Mouse (Mus musculus) bone marrow, adult 2 months (tissue): Measurements from ENCODE around the gene Prkcb. TPM values are rescaled to one million over a fixed set of nuclear protein-coding genes. Genes with fewer than 3 reads are reported as not detected.

ENCODE experiments used
- H3K27ac ChIP-seq: fragments of 200-500 bp; 2 replicates; pipeline ENCODE4 v1.5.1; 2012; ENCODE audit warnings: low read depth, mild to moderate bottlenecking, control low read depth, inconsistent platforms, low read length; ENCODE audit not compliant: control insufficient read depth, poor library complexity, insufficient read depth
- H3K4me1 ChIP-seq: fragments of 200-500 bp; 2 replicates; pipeline ENCODE4 v1.6.1; 2011; ENCODE audit warnings: low read length; ENCODE audit not compliant: control insufficient read depth, insufficient read depth
- H3K4me3 ChIP-seq: fragments of 200-500 bp; replicated peaks from 2 replicates; pipeline ENCODE3; 2011; ENCODE audit warnings: mild to moderate bottlenecking, low read depth, low read length, control low read depth; ENCODE audit not compliant: control insufficient read depth
- CTCF ChIP-seq: fragments of 200-500 bp; IDR thresholded peaks from 2 replicates; pipeline ENCODE4 v1.5.1; 2011; ENCODE audit warnings: low read length, control low read depth; ENCODE audit not compliant: control insufficient read depth, insufficient read depth
- POLR2A ChIP-seq: fragments of 200-500 bp; IDR thresholded peaks from 2 replicates; pipeline ENCODE4 v1.6.1; 2011; ENCODE audit warnings: low read depth, mild to moderate bottlenecking, control low read depth, low read length, borderline replicate concordance; ENCODE audit not compliant: control insufficient read depth
- WGBS: fragments of 180-500 bp; shearing (Covaris S2); methylation state at CpG from one replicate; pipeline ENCODE4 v1.1.7; 2018; 5-methylcytosine and 5-hydroxymethylcytosine counted together
- polyA plus RNA-seq: library from polyadenylated mRNA; stranded (reverse); fragments of >200 nt; gene quantifications from 2 replicates; pipeline ENCODE4 v1.2.4, GENCODE M21; 2011; ENCODE audit warnings: low replicate concordance; ENCODE audit not compliant: missing spikeins, insufficient read depth, insufficient read length

Gene Prkcb
- polyA plus RNA-seq, 1 experiment = 115 TPM

GRCm38 (mm10) chr7:122433377-122433776 is 144.8 kb downstream of the Prkcb start:
- H3K4me1 ChIP-seq = no peaks in the 10 kb centered on the region
- no peak overlapping the region for H3K4me3 ChIP-seq
- TF ChIP-seq CTCF = no peak
- no peak for TF ChIP-seq POLR2A
- no peak overlapping the region for H3K27ac ChIP-seq
- WGBS = 65% methylated on average over 5 of the region's 5 CpGs

GRCm38 (mm10) chr7:122434941-122435340 is 146.4 kb downstream of the Prkcb start:
- Histone ChIP-seq H3K4me1 (no peaks in the 10 kb centered on the region), H3K27ac (no peak overlapping the region), H3K4me3 (no peak overlapping the region)
- TF ChIP-seq CTCF = no peak
- TF ChIP-seq POLR2A = no peak
- WGBS = 84% methylated on average over 4 of the region's 4 CpGs

DNA sequence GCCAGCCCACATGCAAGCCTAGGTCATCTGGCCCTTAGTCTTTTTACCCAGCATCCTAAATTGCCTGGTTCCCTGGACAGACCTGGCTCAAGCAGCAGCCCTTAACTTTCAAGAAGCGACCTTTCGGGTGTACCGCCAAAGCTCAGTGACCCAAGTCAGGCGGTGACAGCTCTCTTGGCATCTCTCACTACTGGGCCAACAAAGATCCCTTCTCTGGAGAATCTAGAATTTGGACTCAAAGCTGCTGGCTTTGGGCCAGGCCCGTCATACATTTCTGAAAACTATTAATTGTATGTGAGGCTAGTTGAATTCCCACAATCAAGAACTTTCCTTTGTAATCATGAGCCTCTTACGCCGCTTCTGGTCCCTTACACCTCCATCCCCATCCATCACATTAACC is 147.0 kb downstream of the Prkcb start:
- 94% methylated on average over 7 of the region's 7 CpGs for WGBS
- TF ChIP-seq POLR2A (no peak), CTCF (no peak)
- H3K27ac ChIP-seq = no peak overlapping the region
- no peaks in the 10 kb centered on the region for H3K4me1 ChIP-seq
- H3K4me3 ChIP-seq = no peak overlapping the region

- H3K27ac ChIP-seq = no peak overlapping the region
- no peak for TF ChIP-seq CTCF
- no peak for TF ChIP-seq POLR2A
- no peak overlapping the region for H3K4me3 ChIP-seq
- H3K4me1 ChIP-seq = no peaks in the 10 kb centered on the region
- WGBS = 90% methylated on average over 1 of the region's 1 CpGs
These were observed 148.8 kb downstream of the Prkcb start for GRCm38 (mm10) chr7:122437390-122437789.

DNA sequence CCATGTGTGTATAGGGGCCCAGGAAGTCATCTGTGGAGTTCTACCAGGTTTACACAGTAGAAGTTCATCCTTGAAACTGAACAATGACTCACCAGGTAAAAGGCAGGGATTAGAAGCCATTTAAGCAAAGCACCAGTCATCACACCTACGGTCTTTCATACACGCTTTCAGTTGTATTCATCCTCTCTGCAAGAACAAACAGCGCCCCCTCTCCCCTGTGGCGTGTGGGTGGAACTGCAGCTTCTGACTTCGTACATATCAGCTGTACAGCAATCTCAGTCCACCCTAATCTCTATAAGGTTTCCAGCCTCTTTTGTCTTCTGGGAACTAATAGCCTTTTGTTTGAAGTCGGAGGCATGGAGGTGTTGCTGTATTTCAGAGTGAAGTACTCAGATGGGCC is 156.5 kb downstream of the Prkcb start:
- WGBS = 61% methylated on average over 6 of the region's 6 CpGs
- no peaks in the 10 kb centered on the region; the same call in 1 of the 2 replicates for H3K4me1 ChIP-seq
- H3K4me3 ChIP-seq = no peak overlapping the region
- TF ChIP-seq CTCF (peak; percentile 86), POLR2A (no peak)
- no peak overlapping the region for H3K27ac ChIP-seq

DNA sequence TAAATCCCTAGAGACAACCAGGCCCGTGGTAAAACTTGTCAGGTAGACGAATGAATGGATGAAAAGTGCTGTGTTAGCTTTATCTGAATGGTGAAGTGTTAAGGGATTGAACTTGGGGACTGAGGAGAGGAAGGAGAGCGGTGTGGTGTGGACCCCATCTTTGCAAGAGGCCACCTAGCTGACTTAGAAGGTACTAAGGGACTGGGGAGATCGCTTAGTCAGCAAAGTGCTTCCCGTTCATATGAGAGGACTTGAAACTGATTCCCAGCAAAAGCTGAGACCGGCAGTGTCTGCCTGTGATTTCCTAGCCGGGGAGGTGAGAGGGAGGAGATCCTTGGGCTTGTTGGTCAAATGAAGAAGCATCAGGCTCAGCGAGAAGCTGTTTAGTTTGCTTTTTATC is 164.1 kb downstream of the Prkcb start:
- H3K4me3 ChIP-seq = no peak overlapping the region
- H3K27ac ChIP-seq = no peak overlapping the region
- peaks cover 2% of the 10 kb centered on the region; the same call in 1 of the 2 replicates for H3K4me1 ChIP-seq
- 70% methylated on average over 8 of the region's 8 CpGs for WGBS
- TF ChIP-seq POLR2A (no peak), CTCF (no peak)

GRCm38 (mm10) chr7:122459203-122459965 is 170.8 kb downstream of the Prkcb start:
- TF ChIP-seq POLR2A (no peak), CTCF (peak; percentile 87)
- peaks cover 3% of the 10 kb centered on the region for H3K4me1 ChIP-seq
- no peak overlapping the region for H3K4me3 ChIP-seq
- H3K27ac ChIP-seq = peak overlapping the region; percentile 80
- WGBS = 31% methylated on average over 9 of the region's 9 CpGs

DNA sequence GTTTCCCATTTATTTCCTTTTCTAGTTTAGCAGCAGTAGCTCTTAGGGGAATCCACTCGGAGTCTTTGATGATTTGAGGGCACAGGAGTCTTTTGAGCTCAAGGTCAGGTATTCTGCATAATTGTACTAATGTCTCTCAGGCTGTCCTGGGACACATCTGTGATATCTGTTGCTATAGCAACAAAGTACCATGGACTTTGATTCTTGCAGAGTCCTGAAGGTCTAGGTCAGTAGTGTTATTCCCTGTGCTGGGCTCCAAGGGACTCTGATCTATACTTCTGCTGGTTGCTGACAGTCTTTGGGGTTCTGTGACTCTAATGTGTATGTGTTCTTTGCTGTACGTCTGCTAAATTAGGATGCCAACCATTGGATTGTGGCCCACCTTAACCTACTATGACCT is 171.5 kb downstream of the Prkcb start:
- Histone ChIP-seq H3K4me3 (no peak overlapping the region), H3K27ac (no peak overlapping the region), H3K4me1 (peaks cover 3% of the 10 kb centered on the region)
- 43% methylated on average over 2 of the region's 2 CpGs for WGBS
- TF ChIP-seq CTCF = no peak
- no peak for TF ChIP-seq POLR2A
